Mouse (Mus musculus) kidney, embryonic 14.5 days (tissue): ENCODE measurements around the gene Chd1. TPM values are rescaled to one million over a fixed set of nuclear protein-coding genes. Genes with fewer than 3 reads are reported as not detected.

Experiments
- ATAC-seq: fragments of 200-750 bp; cut with Nextera tagmentation; 2 replicates; pipeline ENCODE4 v1.8.0; 2017; ENCODE audit warnings: moderate number of reproducible peaks, mild to moderate bottlenecking, moderate TSS enrichment, moderate library complexity; ENCODE audit not compliant: low FRiP score, low TSS enrichment
- H3K27ac ChIP-seq: fragments of 300-500 bp; sonication (generic); 2 replicates; pipeline ENCODE4 v1.5.1; 2014; ENCODE audit warnings: low read depth, mild to moderate bottlenecking, low read length, moderate library complexity, mixed read lengths
- H3K27me3 ChIP-seq: fragments of 300-500 bp; sonication (generic); 2 replicates; pipeline ENCODE4 v1.6.1; 2014; ENCODE audit warnings: mild to moderate bottlenecking, low read length; ENCODE audit not compliant: control insufficient read depth, insufficient read depth
- H3K36me3 ChIP-seq: fragments of 300-500 bp; sonication (generic); 2 replicates; pipeline ENCODE4 v1.6.1; 2014; ENCODE audit warnings: low read length, mixed read lengths; ENCODE audit not compliant: control insufficient read depth, insufficient read depth
- H3K4me1 ChIP-seq: fragments of 300-500 bp; sonication (generic); 2 replicates; pipeline ENCODE4 v1.6.1; 2014; ENCODE audit warnings: low read length, mixed read lengths; ENCODE audit not compliant: control insufficient read depth, insufficient read depth
- H3K4me2 ChIP-seq: fragments of 300-500 bp; sonication (generic); replicated peaks from 2 replicates; pipeline ENCODE4 v1.6.1; 2014; ENCODE audit warnings: low read depth, mild to moderate bottlenecking, low read length
- H3K4me3 ChIP-seq: fragments of 300-500 bp; sonication (generic); 2 replicates; pipeline ENCODE4 v1.5.1; 2014; ENCODE audit warnings: mild to moderate bottlenecking, low read length
- H3K9ac ChIP-seq: fragments of 300-500 bp; sonication (generic); 2 replicates; pipeline ENCODE4 v1.6.1; 2014; ENCODE audit warnings: low read depth, mild to moderate bottlenecking, low read length, moderate library complexity
- H3K9me3 ChIP-seq: fragments of 300-500 bp; sonication (generic); 2 replicates; pipeline ENCODE4 v1.6.1; 2016; ENCODE audit warnings: low read length; ENCODE audit not compliant: control insufficient read depth
- WGBS: fragments of 180-500 bp; shearing (Covaris S2); extraction: QIAGEN DNeasy Blood & Tissue Kit; methylation state at CpG from one replicate; pipeline ENCODE4 v1.1.7; 2014; 5-methylcytosine and 5-hydroxymethylcytosine counted together
- polyA plus RNA-seq: library from polyadenylated mRNA; unstranded; fragments of >200 nt; fragmentation: Nextera tagmentation; extraction: Ambion mirVana; gene quantifications from 2 replicates; pipeline ENCODE4 v1.2.1, GENCODE M21; 2014

Gene Chd1
- polyA plus RNA-seq = 40.5 and 49.4 TPM in 2 replicates

GRCm38 (mm10) chr17:15704475-15705300, at the start of gene Chd1:
Chd1 (plus strand) TSS chr17:15704967.
- Histone ChIP-seq H3K4me2 (peak within 1 kb of the TSS; percentile 52), H3K4me3 (peak within 1 kb of the TSS; percentile 95), H3K27me3 (no peaks in the 10 kb centered on the region), H3K9me3 (no peaks in the 10 kb centered on the region), H3K4me1 (peaks cover 7% of the 10 kb centered on the region; the same call in 1 of the 2 replicates), H3K9ac (peak within 1 kb of the TSS; percentile 80), H3K27ac (peak within 1 kb of the TSS; percentile 83), H3K36me3 (peaks cover 12% of the 10 kb centered on the region)
- ATAC-seq = peak; percentile 94
- under 1% methylated on average over 89 of the region's 124 CpGs for WGBS

- 12% methylated on average over 6 of the region's 6 CpGs for WGBS
- H3K4me3 ChIP-seq = no peak overlapping the region
Measured at GRCm38 (mm10) chr17:15656881-15657607, 47.7 kb upstream of the Chd1 start.

GRCm38 (mm10) chr17:15672870-15673269, 31.9 kb upstream of the Chd1 start:
- Histone ChIP-seq H3K9me3 (no peaks in the 10 kb centered on the region), H3K4me2 (no peak overlapping the region), H3K9ac (no peak overlapping the region), H3K36me3 (no peaks in the 10 kb centered on the region), H3K27ac (no peak overlapping the region), H3K27me3 (no peaks in the 10 kb centered on the region), H3K4me1 (no peaks in the 10 kb centered on the region), H3K4me3 (no peak overlapping the region)
- no peak for ATAC-seq
- WGBS = 60% methylated on average over 5 of the region's 5 CpGs

More at GRCm38 (mm10) chr17:15656881-15657607, 47.7 kb upstream of the Chd1 start:
- H3K4me2 ChIP-seq = 0 out of 2 replicates have a peak overlapping the region, but pooled peaks have one; percentile 27
- no peak overlapping the region for H3K9ac ChIP-seq
- no peak overlapping the region; the same call in 1 of the 2 replicates for H3K27ac ChIP-seq
- peak; percentile 94 for ATAC-seq
- no peaks in the 10 kb centered on the region for H3K36me3 ChIP-seq
- no peaks in the 10 kb centered on the region for H3K27me3 ChIP-seq
- no peaks in the 10 kb centered on the region for H3K4me1 ChIP-seq
- no peaks in the 10 kb centered on the region for H3K9me3 ChIP-seq

- Histone ChIP-seq H3K4me3 (no peak overlapping the region), H3K4me1 (no peaks in the 10 kb centered on the region), H3K27ac (no peak overlapping the region), H3K27me3 (no peaks in the 10 kb centered on the region), H3K4me2 (no peak overlapping the region), H3K9me3 (no peaks in the 10 kb centered on the region), H3K9ac (no peak overlapping the region), H3K36me3 (no peaks in the 10 kb centered on the region)
- 40% methylated on average over 6 of the region's 6 CpGs for WGBS
- no peak for ATAC-seq
Measured at GRCm38 (mm10) chr17:15677970-15678645, 26.7 kb upstream of the Chd1 start.

GRCm38 (mm10) chr17:15679966-15680630, 24.7 kb upstream of the Chd1 start:
- H3K36me3 ChIP-seq = no peaks in the 10 kb centered on the region
- H3K4me2 ChIP-seq = no peak overlapping the region
- H3K4me1 ChIP-seq = no peaks in the 10 kb centered on the region
- H3K9me3 ChIP-seq = no peaks in the 10 kb centered on the region
- no peaks in the 10 kb centered on the region for H3K27me3 ChIP-seq
- H3K4me3 ChIP-seq = no peak overlapping the region
- 93% methylated on average over 9 of the region's 9 CpGs for WGBS
- H3K27ac ChIP-seq = no peak overlapping the region
- no peak overlapping the region for H3K9ac ChIP-seq
- ATAC-seq = no peak

- WGBS = 90% methylated on average over 4 of the region's 4 CpGs
- H3K36me3 ChIP-seq = no peaks in the 10 kb centered on the region
- H3K4me3 ChIP-seq = no peak overlapping the region
- H3K9ac ChIP-seq = no peak overlapping the region
- no peaks in the 10 kb centered on the region for H3K4me1 ChIP-seq
- no peak overlapping the region for H3K4me2 ChIP-seq
- no peak for ATAC-seq
- H3K9me3 ChIP-seq = no peaks in the 10 kb centered on the region
- no peak overlapping the region for H3K27ac ChIP-seq
- no peaks in the 10 kb centered on the region for H3K27me3 ChIP-seq
Measured at GRCm38 (mm10) chr17:15680661-15681060, 24.1 kb upstream of the Chd1 start.

- no peaks in the 10 kb centered on the region for H3K27me3 ChIP-seq
- H3K36me3 ChIP-seq = no peaks in the 10 kb centered on the region
- H3K4me3 ChIP-seq = no peak overlapping the region
- no peak overlapping the region for H3K9ac ChIP-seq
- WGBS = 89% methylated on average over 5 of the region's 5 CpGs
- ATAC-seq = no peak
- no peaks in the 10 kb centered on the region for H3K9me3 ChIP-seq
- H3K4me2 ChIP-seq = no peak overlapping the region
- no peaks in the 10 kb centered on the region for H3K4me1 ChIP-seq
- no peak overlapping the region for H3K27ac ChIP-seq
Measured at GRCm38 (mm10) chr17:15686396-15686795, 18.4 kb upstream of the Chd1 start.

GRCm38 (mm10) chr17:15690304-15690703, 14.5 kb upstream of the Chd1 start:
- 88% methylated on average over 1 of the region's 1 CpGs for whole genome bisulfite sequencing
- no peak overlapping the region for H3K27ac ChIP-seq
- H3K27me3 ChIP-seq = no peaks in the 10 kb centered on the region
- H3K9ac ChIP-seq = no peak overlapping the region
- H3K4me2 ChIP-seq = no peak overlapping the region
- ATAC-seq = no peak
- no peaks in the 10 kb centered on the region for H3K9me3 ChIP-seq
- no peaks in the 10 kb centered on the region for H3K4me1 ChIP-seq
- H3K4me3 ChIP-seq = no peak overlapping the region
- H3K36me3 ChIP-seq = no peaks in the 10 kb centered on the region
